16 mouse cellular contexts compared by ENCODE assay signal in the genomic region with DNA sequence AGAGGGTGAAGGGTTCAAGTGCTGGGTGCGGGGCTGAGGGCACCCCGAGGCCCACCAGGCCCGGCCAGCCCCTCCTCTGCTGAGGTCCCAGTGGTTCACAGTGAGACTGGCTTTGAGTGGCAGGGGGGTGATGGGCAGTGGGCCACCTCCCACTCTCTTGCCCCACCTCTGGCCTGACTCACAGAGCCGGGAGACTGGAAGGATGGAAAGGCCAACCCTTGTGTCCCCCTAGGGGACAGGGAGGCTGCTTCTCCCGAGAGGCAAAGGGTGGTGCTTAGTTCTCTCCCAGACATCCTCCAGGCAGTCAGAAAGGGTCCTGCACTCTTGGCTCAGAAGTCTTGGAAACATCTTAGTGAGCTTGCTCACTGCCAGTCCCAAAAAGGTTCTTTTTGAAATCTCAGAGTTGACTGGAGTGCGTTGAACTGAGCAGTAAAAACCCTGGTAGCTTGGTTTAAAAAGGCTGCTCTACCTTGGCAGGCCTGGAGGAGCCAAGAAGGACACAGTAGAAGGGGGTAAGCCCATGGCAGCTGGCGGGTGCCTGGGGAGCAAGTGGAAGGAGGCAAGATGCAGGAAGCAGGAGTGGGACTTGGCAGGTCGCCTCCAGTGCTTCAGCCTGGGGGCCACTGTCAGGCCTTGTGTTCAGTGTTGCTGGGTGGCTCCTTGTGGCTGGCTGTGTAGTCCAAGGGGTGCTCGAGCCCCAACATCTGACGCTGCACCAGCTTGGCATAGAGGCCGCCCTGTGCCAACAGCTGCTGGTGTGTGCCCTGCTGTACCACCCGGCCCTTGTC. TPM values are rescaled to one million over a fixed set of nuclear protein-coding genes. Genes with fewer than 3 reads are reported as not detected.
DNase-seq lines count a peak whose midpoint lies in the region; ATAC-seq and TF ChIP-seq lines count a peak whose summit lies in the region.
"Had no signal": no experiment of that assay in that cellular context is flagged by ENCODE, and none has a peak within 500 bp of the region (broad histone marks: within the 10 kb centered on the region; RNA-seq: fewer than 3 reads in every experiment).

No protein-coding gene starts in this region.

- no peaks in the 10 kb centered on the region for H3K27me3 ChIP-seq in forebrain, embryonic 13.5 days
- H3K27me3 ChIP-seq in forebrain, embryonic 11.5 days (ENCODE audit: control insufficient read depth, insufficient read depth, low read length): no peaks in the 10 kb centered on the region
- no peaks in the 10 kb centered on the region for H3K27me3 ChIP-seq in hindbrain, embryonic 16.5 days (replicated peaks; ENCODE audit: control insufficient read depth, insufficient read depth, low read length)
- no peaks in the 10 kb centered on the region; the same call in 1 of the 2 replicates for H3K27me3 ChIP-seq in hindbrain, embryonic 11.5 days (ENCODE audit: control insufficient read depth, insufficient read depth, low read length)
- no peaks in the 10 kb centered on the region for H3K27me3 ChIP-seq in midbrain, postnatal 0 days (ENCODE audit: insufficient read depth, low read length)
- no peaks in the 10 kb centered on the region for H3K27me3 ChIP-seq in midbrain, embryonic 14.5 days (ENCODE audit: control insufficient read depth, insufficient read depth, low read length)
- no peaks in the 10 kb centered on the region for H3K27me3 ChIP-seq in hindbrain, postnatal 0 days (ENCODE audit: insufficient read depth, low read length)
- H3K27me3 ChIP-seq: midbrain, embryonic 13.5 days had no signal

- no peaks in the 10 kb centered on the region for H3K36me3 ChIP-seq in forebrain, embryonic 13.5 days (ENCODE audit: poor library complexity, severe bottlenecking)
- no peaks in the 10 kb centered on the region for H3K36me3 ChIP-seq in forebrain, embryonic 11.5 days (ENCODE audit: control insufficient read depth, insufficient read depth, low read length)
- no peaks in the 10 kb centered on the region; the same call in 1 of the 2 replicates for H3K36me3 ChIP-seq in hindbrain, embryonic 16.5 days (ENCODE audit: control insufficient read depth, insufficient read depth, low read length)
- no peaks in the 10 kb centered on the region for H3K36me3 ChIP-seq in hindbrain, embryonic 11.5 days (ENCODE audit: control insufficient read depth, insufficient read depth, low read length)
- H3K36me3 ChIP-seq in midbrain, postnatal 0 days (ENCODE audit: insufficient read depth, low read length): peaks cover 25% of the 10 kb centered on the region
- no peaks in the 10 kb centered on the region for H3K36me3 ChIP-seq in midbrain, embryonic 14.5 days (ENCODE audit: control insufficient read depth, insufficient read depth, low read length)
- peaks cover 5% of the 10 kb centered on the region; the same call in 1 of the 2 replicates for H3K36me3 ChIP-seq in hindbrain, postnatal 0 days (ENCODE audit: insufficient read depth, low read length)
- H3K36me3 ChIP-seq: midbrain, embryonic 13.5 days had no signal

- no peak for ATAC-seq in forebrain, embryonic 13.5 days
- no peak for ATAC-seq in forebrain, embryonic 11.5 days (replicated peaks; ENCODE audit: low FRiP score)
- ATAC-seq in hindbrain, embryonic 16.5 days: 0 out of 2 replicates have a peak, but pooled peaks have one; percentile 40
- no peak for ATAC-seq in hindbrain, embryonic 11.5 days (ENCODE audit: low FRiP score)
- no peak; the same call in 1 of the 2 replicates for ATAC-seq in midbrain, postnatal 0 days (ENCODE audit: low FRiP score)
- ATAC-seq in midbrain, embryonic 14.5 days (ENCODE audit: low FRiP score, low TSS enrichment): no peak
- ATAC-seq in hindbrain, postnatal 0 days: peak; percentile 59; the same call in 1 of the 2 replicates
- ATAC-seq: inflammation-experienced regulatory T-cells, adult 6 months; midbrain, embryonic 13.5 days had no signal

- peak; percentile 22; the same call in 1 of the 2 replicates for TF ChIP-seq CTCF in midbrain, postnatal 0 days (IDR thresholded peaks at IDR 0.05)
- peak; percentile 28; the same call in 1 of the 2 replicates for TF ChIP-seq CTCF in hindbrain, postnatal 0 days (IDR thresholded peaks at IDR 0.05; ENCODE audit: low read depth)

- no peak for DNase-seq in forebrain, embryonic 11.5 days (ENCODE audit: low spot score)
- no peak for DNase-seq in hindbrain, embryonic 11.5 days (ENCODE audit: low spot score)
- peak; percentile 56 for DNase-seq in midbrain, postnatal 0 days (ENCODE audit: low spot score)
- DNase-seq in midbrain, embryonic 14.5 days: no peak
- peak; percentile 51 for DNase-seq in hindbrain, postnatal 0 days (ENCODE audit: low spot score)
- DNase-seq in embryo, embryonic 9.5 days (ENCODE audit: extremely low spot score): no peak
- DNase-seq: adrenal gland, postnatal 25 days; embryo, embryonic 11 days; kidney, postnatal 14 days; liver; lung, postnatal 10 days had no signal

- H3K4me1 ChIP-seq in forebrain, embryonic 13.5 days: no peaks in the 10 kb centered on the region
- H3K4me1 ChIP-seq in forebrain, embryonic 11.5 days (replicated peaks; ENCODE audit: control insufficient read depth, insufficient read depth, low read length): no peaks in the 10 kb centered on the region
- peaks cover 10% of the 10 kb centered on the region for H3K4me1 ChIP-seq in hindbrain, embryonic 16.5 days (ENCODE audit: control insufficient read depth, insufficient read depth, low read depth, low read length)
- no peaks in the 10 kb centered on the region for H3K4me1 ChIP-seq in hindbrain, embryonic 11.5 days (replicated peaks; ENCODE audit: control insufficient read depth, insufficient read depth, low read length)
- H3K4me1 ChIP-seq in midbrain, postnatal 0 days (ENCODE audit: insufficient read depth, low read length): no peaks in the 10 kb centered on the region
- no peaks in the 10 kb centered on the region for H3K4me1 ChIP-seq in midbrain, embryonic 14.5 days (ENCODE audit: control insufficient read depth, insufficient read depth, low read length)
- peaks cover 7% of the 10 kb centered on the region; the same call in 1 of the 2 replicates for H3K4me1 ChIP-seq in hindbrain, postnatal 0 days (ENCODE audit: insufficient read depth, low read length)
- H3K4me1 ChIP-seq: midbrain, embryonic 13.5 days had no signal

- H3K4me2 ChIP-seq in forebrain, embryonic 13.5 days: no peak overlapping the region
- no peak overlapping the region for H3K4me2 ChIP-seq in forebrain, embryonic 11.5 days (ENCODE audit: low read depth, low read length, severe bottlenecking)
- H3K4me2 ChIP-seq in hindbrain, embryonic 16.5 days (ENCODE audit: low read length): no peak overlapping the region; the same call in 1 of the 2 replicates
- no peak overlapping the region for H3K4me2 ChIP-seq in hindbrain, embryonic 11.5 days (replicated peaks; ENCODE audit: low read depth, low read length)
- H3K4me2 ChIP-seq in midbrain, postnatal 0 days (ENCODE audit: low read depth, low read length, poor library complexity, severe bottlenecking): no peak overlapping the region
- no peak overlapping the region for H3K4me2 ChIP-seq in midbrain, embryonic 14.5 days (ENCODE audit: low read length)
- H3K4me2 ChIP-seq in hindbrain, postnatal 0 days (ENCODE audit: low read depth, low read length): no peak overlapping the region
- H3K4me2 ChIP-seq: midbrain, embryonic 13.5 days had no signal

- H3K4me3 ChIP-seq in forebrain, embryonic 13.5 days: no peak overlapping the region
- no peak overlapping the region for H3K4me3 ChIP-seq in forebrain, embryonic 11.5 days (ENCODE audit: low read depth, low read length)
- no peak overlapping the region for H3K4me3 ChIP-seq in hindbrain, embryonic 16.5 days (ENCODE audit: low read length)
- H3K4me3 ChIP-seq in hindbrain, embryonic 11.5 days (ENCODE audit: low read depth, low read length): no peak overlapping the region
- H3K4me3 ChIP-seq in midbrain, postnatal 0 days (ENCODE audit: low read depth, low read length): no peak overlapping the region
- no peak overlapping the region for H3K4me3 ChIP-seq in midbrain, embryonic 14.5 days (replicated peaks; ENCODE audit: low read depth, low read length)
- H3K4me3 ChIP-seq in hindbrain, postnatal 0 days (ENCODE audit: low read length): no peak overlapping the region
- H3K4me3 ChIP-seq: erythroblast, embryonic 14.5 days; midbrain, embryonic 13.5 days had no signal

- 76% methylated on average over 12 of the region's 12 CpGs for WGBS in forebrain, embryonic 13.5 days
- 78% methylated on average over 12 of the region's 12 CpGs for WGBS in forebrain, embryonic 11.5 days
- WGBS in hindbrain, embryonic 16.5 days: 66% methylated on average over 12 of the region's 12 CpGs
- WGBS in hindbrain, embryonic 11.5 days: 79% methylated on average over 12 of the region's 12 CpGs
- WGBS in midbrain, postnatal 0 days: 64% methylated on average over 12 of the region's 12 CpGs
- WGBS in midbrain, embryonic 14.5 days: 75% methylated on average over 12 of the region's 12 CpGs
- 53% methylated on average over 12 of the region's 12 CpGs for WGBS in hindbrain, postnatal 0 days

- H3K9ac ChIP-seq in forebrain, embryonic 13.5 days: 0 out of 2 replicates have a peak overlapping the region, but pooled peaks have one; percentile 21
- H3K9ac ChIP-seq in forebrain, embryonic 11.5 days (ENCODE audit: low read length): no peak overlapping the region
- no peak overlapping the region for H3K9ac ChIP-seq in hindbrain, embryonic 16.5 days (ENCODE audit: low read depth, low read length)
- no peak overlapping the region for H3K9ac ChIP-seq in hindbrain, embryonic 11.5 days (ENCODE audit: low read depth, low read length)
- no peak overlapping the region for H3K9ac ChIP-seq in midbrain, postnatal 0 days (replicated peaks; ENCODE audit: low read length, poor library complexity, severe bottlenecking)
- no peak overlapping the region; the same call in 1 of the 2 replicates for H3K9ac ChIP-seq in midbrain, embryonic 14.5 days (replicated peaks; ENCODE audit: low read length)
- no peak overlapping the region for H3K9ac ChIP-seq in hindbrain, postnatal 0 days (replicated peaks; ENCODE audit: low read length)

- H3K27ac ChIP-seq in forebrain, embryonic 13.5 days: peak overlapping the region; percentile 3; the same call in 1 of the 2 replicates
- no peak overlapping the region for H3K27ac ChIP-seq in forebrain, embryonic 11.5 days (ENCODE audit: low read depth, low read length)
- peak overlapping the region; percentile 19; the same call in 1 of the 2 replicates for H3K27ac ChIP-seq in hindbrain, embryonic 16.5 days (ENCODE audit: low read depth, low read length)
- no peak overlapping the region for H3K27ac ChIP-seq in hindbrain, embryonic 11.5 days (ENCODE audit: low read depth, low read length)
- H3K27ac ChIP-seq in midbrain, postnatal 0 days (ENCODE audit: low read depth, low read length): no peak overlapping the region
- H3K27ac ChIP-seq in midbrain, embryonic 14.5 days (replicated peaks; ENCODE audit: low read depth, low read length): no peak overlapping the region
- H3K27ac ChIP-seq in hindbrain, postnatal 0 days: peak overlapping the region; percentile 41; the same call in 1 of the 2 replicates
- H3K27ac ChIP-seq: midbrain, embryonic 13.5 days had no signal

- H3K9me3 ChIP-seq in forebrain, embryonic 13.5 days (replicated peaks): no peaks in the 10 kb centered on the region; the same call in 1 of the 2 replicates
- H3K9me3 ChIP-seq in forebrain, embryonic 11.5 days (ENCODE audit: control insufficient read depth, low read length): no peaks in the 10 kb centered on the region
- H3K9me3 ChIP-seq in hindbrain, embryonic 16.5 days (ENCODE audit: control insufficient read depth, low read length): no peaks in the 10 kb centered on the region
- H3K9me3 ChIP-seq in hindbrain, embryonic 11.5 days (ENCODE audit: control insufficient read depth, low read length): no peaks in the 10 kb centered on the region
- H3K9me3 ChIP-seq in midbrain, postnatal 0 days (ENCODE audit: low read length): no peaks in the 10 kb centered on the region
- H3K9me3 ChIP-seq in midbrain, embryonic 14.5 days (ENCODE audit: control insufficient read depth, low read length): no peaks in the 10 kb centered on the region
- H3K9me3 ChIP-seq in hindbrain, postnatal 0 days (ENCODE audit: low read length): no peaks in the 10 kb centered on the region
- H3K9me3 ChIP-seq: midbrain, embryonic 13.5 days had no signal

RNA-seq across cellular contexts. Expression of gene Vps37b, which starts 30.2 kb away (rescaled TPM):
- polyA plus RNA-seq in forebrain, embryonic 13.5 days (2015; fragmentation: Nextera tagmentation; extraction: Ambion mirVana): 86.5 and 92.2 TPM in 2 replicates
- 60.2 and 61.4 TPM in 2 replicates for polyA plus RNA-seq in forebrain, embryonic 11.5 days (2014; fragmentation: Nextera tagmentation; extraction: Ambion mirVana)
- polyA plus RNA-seq in hindbrain, embryonic 16.5 days (2015; fragmentation: Nextera tagmentation; extraction: Ambion mirVana): 70.9 and 81.1 TPM in 2 replicates
- polyA plus RNA-seq in hindbrain, embryonic 11.5 days (2014; fragmentation: Nextera tagmentation; extraction: Ambion mirVana): 38.3 and 48.8 TPM in 2 replicates
- 52.3 and 75.5 TPM in 2 replicates for total RNA-seq in midbrain, postnatal 0 days (2014; rRNA removed)
- polyA plus RNA-seq in midbrain, postnatal 0 days (2015; fragmentation: Nextera tagmentation; extraction: Ambion mirVana): 54.3 and 56.2 TPM in 2 replicates
- 58.0 and 72.4 TPM in 2 replicates for polyA plus RNA-seq in midbrain, embryonic 14.5 days (2014; fragmentation: Nextera tagmentation; extraction: Ambion mirVana)
- total RNA-seq in hindbrain, postnatal 0 days (2014; rRNA removed): 104 and 110 TPM in 2 replicates
- polyA plus RNA-seq in hindbrain, postnatal 0 days (2015; fragmentation: Nextera tagmentation; extraction: Ambion mirVana): 94.0 and 95.1 TPM in 2 replicates

RNA-seq across cellular contexts. Expression of gene Abcb9, which starts 33.4 kb away (rescaled TPM):
- polyA plus RNA-seq in forebrain, embryonic 13.5 days (2015; fragmentation: Nextera tagmentation; extraction: Ambion mirVana): 5.8 and 6.1 TPM in 2 replicates
- polyA plus RNA-seq in forebrain, embryonic 11.5 days (2014; fragmentation: Nextera tagmentation; extraction: Ambion mirVana): 1.6 and 1.7 TPM in 2 replicates
- polyA plus RNA-seq in hindbrain, embryonic 16.5 days (2015; fragmentation: Nextera tagmentation; extraction: Ambion mirVana): 27.2 and 28.1 TPM in 2 replicates
- polyA plus RNA-seq in hindbrain, embryonic 11.5 days (2014; fragmentation: Nextera tagmentation; extraction: Ambion mirVana): 0.71 and 0.76 TPM in 2 replicates
- total RNA-seq in midbrain, postnatal 0 days (2014; rRNA removed): 41.7 and 42.1 TPM in 2 replicates
- 29.6 and 30.1 TPM in 2 replicates for polyA plus RNA-seq in midbrain, postnatal 0 days (2015; fragmentation: Nextera tagmentation; extraction: Ambion mirVana)
- 10.9 and 11.6 TPM in 2 replicates for polyA plus RNA-seq in midbrain, embryonic 14.5 days (2014; fragmentation: Nextera tagmentation; extraction: Ambion mirVana)
- total RNA-seq in hindbrain, postnatal 0 days (2014; rRNA removed): 69.3 and 71.2 TPM in 2 replicates
- 30.8 and 34.5 TPM in 2 replicates for polyA plus RNA-seq in hindbrain, postnatal 0 days (2015; fragmentation: Nextera tagmentation; extraction: Ambion mirVana)

RNA-seq across cellular contexts. Expression of gene Ogfod2, which starts 49.9 kb away (rescaled TPM):
- polyA plus RNA-seq in forebrain, embryonic 13.5 days (2015; fragmentation: Nextera tagmentation; extraction: Ambion mirVana): 23.5 and 24.3 TPM in 2 replicates
- 14.5 and 15.8 TPM in 2 replicates for polyA plus RNA-seq in forebrain, embryonic 11.5 days (2014; fragmentation: Nextera tagmentation; extraction: Ambion mirVana)
- 41.9 and 44.2 TPM in 2 replicates for polyA plus RNA-seq in hindbrain, embryonic 16.5 days (2015; fragmentation: Nextera tagmentation; extraction: Ambion mirVana)
- polyA plus RNA-seq in hindbrain, embryonic 11.5 days (2014; fragmentation: Nextera tagmentation; extraction: Ambion mirVana): 13.1 and 13.3 TPM in 2 replicates
- total RNA-seq in midbrain, postnatal 0 days (2014; rRNA removed): 54.5 and 70.4 TPM in 2 replicates
- polyA plus RNA-seq in midbrain, postnatal 0 days (2015; fragmentation: Nextera tagmentation; extraction: Ambion mirVana): 36.2 and 39.5 TPM in 2 replicates
- polyA plus RNA-seq in midbrain, embryonic 14.5 days (2014; fragmentation: Nextera tagmentation; extraction: Ambion mirVana): 19.7 and 20.7 TPM in 2 replicates
- total RNA-seq in hindbrain, postnatal 0 days (2014; rRNA removed): 52.0 and 110 TPM in 2 replicates
- polyA plus RNA-seq in hindbrain, postnatal 0 days (2015; fragmentation: Nextera tagmentation; extraction: Ambion mirVana): 36.0 and 38.2 TPM in 2 replicates

RNA-seq across cellular contexts. Expression of gene Arl6ip4, which starts 53.7 kb away (rescaled TPM):
- polyA plus RNA-seq in forebrain, embryonic 13.5 days (2015; fragmentation: Nextera tagmentation; extraction: Ambion mirVana): 80.8 and 83.0 TPM in 2 replicates
- 108 and 110 TPM in 2 replicates for polyA plus RNA-seq in forebrain, embryonic 11.5 days (2014; fragmentation: Nextera tagmentation; extraction: Ambion mirVana)
- polyA plus RNA-seq in hindbrain, embryonic 16.5 days (2015; fragmentation: Nextera tagmentation; extraction: Ambion mirVana): 75.3 and 81.1 TPM in 2 replicates
- polyA plus RNA-seq in hindbrain, embryonic 11.5 days (2014; fragmentation: Nextera tagmentation; extraction: Ambion mirVana): 80.8 and 91.5 TPM in 2 replicates
- total RNA-seq in midbrain, postnatal 0 days (2014; rRNA removed): 40.8 and 47.3 TPM in 2 replicates
- polyA plus RNA-seq in midbrain, postnatal 0 days (2015; fragmentation: Nextera tagmentation; extraction: Ambion mirVana): 120 and 124 TPM in 2 replicates
- 65.2 and 72.3 TPM in 2 replicates for polyA plus RNA-seq in midbrain, embryonic 14.5 days (2014; fragmentation: Nextera tagmentation; extraction: Ambion mirVana)
- total RNA-seq in hindbrain, postnatal 0 days (2014; rRNA removed): 32.5 and 45.2 TPM in 2 replicates
- 115 and 121 TPM in 2 replicates for polyA plus RNA-seq in hindbrain, postnatal 0 days (2015; fragmentation: Nextera tagmentation; extraction: Ambion mirVana)

Comparison
In these comparisons a context has a peak if more than half of its experiments do, and no peak if none do; other contexts are left out.
1. ATAC-seq: peak in hindbrain, embryonic 16.5 days (single experiment) and hindbrain, postnatal 0 days (single experiment); none in forebrain, embryonic 13.5 days (single experiment), forebrain, embryonic 11.5 days (single experiment), hindbrain, embryonic 11.5 days (single experiment), midbrain, postnatal 0 days (single experiment) and midbrain, embryonic 14.5 days (single experiment).
2. H3K27ac ChIP-seq: peak in forebrain, embryonic 13.5 days (single experiment), hindbrain, embryonic 16.5 days (single experiment) and hindbrain, postnatal 0 days (single experiment); none in forebrain, embryonic 11.5 days (single experiment), hindbrain, embryonic 11.5 days (single experiment), midbrain, postnatal 0 days (single experiment) and midbrain, embryonic 14.5 days (single experiment).
3. DNase-seq: peak in midbrain, postnatal 0 days (single experiment) and hindbrain, postnatal 0 days (single experiment); none in forebrain, embryonic 11.5 days (single experiment), hindbrain, embryonic 11.5 days (single experiment), midbrain, embryonic 14.5 days (single experiment) and embryo, embryonic 9.5 days (single experiment).